29 mouse cellular contexts compared by ENCODE assay signal in the genomic region with DNA sequence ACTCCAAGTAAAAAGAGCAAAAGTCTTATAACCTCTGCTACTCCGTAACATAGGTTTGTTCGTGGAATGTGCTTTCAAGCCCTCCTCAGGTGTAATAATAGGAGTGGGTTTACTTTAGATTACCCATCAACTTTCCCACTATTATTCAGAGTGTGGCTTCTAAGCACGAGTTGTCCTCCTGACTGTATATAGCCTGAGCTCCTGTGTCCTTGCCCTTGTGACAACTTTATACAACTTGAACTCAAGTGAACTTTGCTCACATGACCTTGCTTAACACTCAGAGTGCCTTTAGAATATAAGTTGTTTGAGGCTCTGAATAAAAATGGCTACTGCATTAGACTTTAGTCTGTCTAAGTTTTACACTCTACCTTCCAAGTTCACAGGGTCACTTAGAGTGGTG.
DNase-seq lines count a peak whose midpoint lies in the region; ATAC-seq and TF ChIP-seq lines count a peak whose summit lies in the region.
"Had no signal": no experiment of that assay in that cellular context is flagged by ENCODE, and none has a peak within 500 bp of the region (broad histone marks: within the 10 kb centered on the region; RNA-seq: fewer than 3 reads in every experiment).

No protein-coding gene starts in this region.

- H3K27me3 ChIP-seq in kidney, postnatal 0 days (ENCODE audit: insufficient read depth, low read length), result no peaks in the 10 kb centered on the region
- no peaks in the 10 kb centered on the region for H3K27me3 ChIP-seq in kidney, embryonic 16.5 days (ENCODE audit: insufficient read depth, low read length)
- no peaks in the 10 kb centered on the region for H3K27me3 ChIP-seq in stomach, embryonic 14.5 days (ENCODE audit: control insufficient read depth, insufficient read depth, low read length)
- no peaks in the 10 kb centered on the region for H3K27me3 ChIP-seq in heart, embryonic 12.5 days (replicated peaks)
- H3K27me3 ChIP-seq in midbrain, embryonic 14.5 days (ENCODE audit: control insufficient read depth, insufficient read depth, low read length), result no peaks in the 10 kb centered on the region
- H3K27me3 ChIP-seq: embryonic facial prominence, embryonic 15.5 days; forebrain, embryonic 12.5 days; hindbrain, embryonic 15.5 days; liver, embryonic 12.5 days; midbrain, embryonic 15.5 days; neural tube, embryonic 15.5 days had no signal

- no peak overlapping the region for H3K4me2 ChIP-seq in kidney, postnatal 0 days (ENCODE audit: low read length)
- no peak overlapping the region for H3K4me2 ChIP-seq in kidney, embryonic 16.5 days (replicated peaks; ENCODE audit: low read depth, low read length)
- no peak overlapping the region for H3K4me2 ChIP-seq in stomach, embryonic 14.5 days (replicated peaks; ENCODE audit: low read depth, low read length)
- H3K4me2 ChIP-seq in heart, embryonic 12.5 days, result no peak overlapping the region
- H3K4me2 ChIP-seq in midbrain, embryonic 14.5 days (ENCODE audit: low read length), result no peak overlapping the region
- H3K4me2 ChIP-seq: embryonic facial prominence, embryonic 15.5 days; forebrain, embryonic 12.5 days; hindbrain, embryonic 15.5 days; liver, embryonic 12.5 days; midbrain, embryonic 15.5 days; neural tube, embryonic 15.5 days had no signal

- no peak for ATAC-seq in kidney, postnatal 0 days (replicated peaks; ENCODE audit: low FRiP score, low read depth)
- ATAC-seq in kidney, embryonic 16.5 days (ENCODE audit: low FRiP score, low TSS enrichment), result no peak
- ATAC-seq in stomach, embryonic 14.5 days (ENCODE audit: insufficient number of reproducible peaks, insufficient read depth, low FRiP score, low read depth), result peak; percentile 46
- no peak for ATAC-seq in heart, embryonic 12.5 days (ENCODE audit: insufficient number of reproducible peaks, low FRiP score)
- no peak for ATAC-seq in midbrain, embryonic 14.5 days (ENCODE audit: low FRiP score, low TSS enrichment)
- ATAC-seq: forebrain, postnatal 0 days; inflammation-experienced regulatory T-cells, adult 6 months; liver, embryonic 12.5 days; liver, postnatal 0 days; lung, postnatal 0 days; midbrain, embryonic 15.5 days had no signal

- 70% methylated on average over 3 of the region's 3 CpGs for WGBS in kidney, postnatal 0 days
- 76% methylated on average over 3 of the region's 3 CpGs for WGBS in kidney, embryonic 16.5 days
- 60% methylated on average over 3 of the region's 3 CpGs for WGBS in stomach, embryonic 14.5 days
- 84% methylated on average over 3 of the region's 3 CpGs for WGBS in heart, embryonic 12.5 days
- 94% methylated on average over 3 of the region's 3 CpGs for WGBS in midbrain, embryonic 14.5 days

- no peak for TF ChIP-seq CTCF in kidney, postnatal 0 days (IDR thresholded peaks at IDR 0.05; ENCODE audit: low read depth)

- DNase-seq in kidney, postnatal 0 days (ENCODE audit: low spot score), result no peak
- peak; percentile 42 for DNase-seq in ZHBTc4 (ENCODE audit: low read depth, low spot score)
- DNase-seq in ovary, postnatal 14 days (ENCODE audit: low spot score), result no peak
- DNase-seq in midbrain, embryonic 14.5 days, result no peak
- DNase-seq: adrenal gland, postnatal 14 days; B cell, adult 2 months; cerebellum, adult 11-12 months; cerebellum, postnatal 14 days; forebrain, postnatal 0 days; heart, postnatal 14 days; left cerebral cortex, postnatal 4 days; liver, postnatal 0 days; right cerebral cortex, adult 18-20 months; spleen, adult 18-20 months had no signal

- H3K9me3 ChIP-seq in kidney, postnatal 0 days (replicated peaks; ENCODE audit: low read length), result no peaks in the 10 kb centered on the region
- H3K9me3 ChIP-seq in kidney, embryonic 16.5 days (ENCODE audit: low read length), result peaks cover 2% of the 10 kb centered on the region; the same call in 1 of the 2 replicates
- H3K9me3 ChIP-seq in stomach, embryonic 14.5 days (ENCODE audit: control insufficient read depth, low read depth, low read length), result no peaks in the 10 kb centered on the region
- H3K9me3 ChIP-seq in heart, embryonic 12.5 days (replicated peaks), result no peaks in the 10 kb centered on the region
- H3K9me3 ChIP-seq in midbrain, embryonic 14.5 days (ENCODE audit: control insufficient read depth, low read length), result no peaks in the 10 kb centered on the region
- H3K9me3 ChIP-seq: embryonic facial prominence, embryonic 10.5 days; embryonic facial prominence, embryonic 15.5 days; forebrain, embryonic 12.5 days; G1E; hindbrain, embryonic 10.5 days; hindbrain, embryonic 15.5 days; liver, embryonic 12.5 days; midbrain, embryonic 15.5 days; neural tube, embryonic 15.5 days had no signal

- no peak overlapping the region for H3K4me3 ChIP-seq in kidney, postnatal 0 days (replicated peaks; ENCODE audit: low read depth, low read length)
- no peak overlapping the region for H3K4me3 ChIP-seq in kidney, embryonic 16.5 days (ENCODE audit: low read length)
- no peak overlapping the region for H3K4me3 ChIP-seq in stomach, embryonic 14.5 days (ENCODE audit: low read depth, low read length)
- H3K4me3 ChIP-seq in heart, embryonic 12.5 days, result no peak overlapping the region
- no peak overlapping the region for H3K4me3 ChIP-seq in midbrain, embryonic 14.5 days (replicated peaks; ENCODE audit: low read depth, low read length)
- H3K4me3 ChIP-seq: embryonic facial prominence, embryonic 10.5 days; embryonic facial prominence, embryonic 15.5 days; forebrain, embryonic 12.5 days; hindbrain, embryonic 10.5 days; hindbrain, embryonic 15.5 days; liver, embryonic 12.5 days; midbrain, embryonic 15.5 days; neural tube, embryonic 15.5 days had no signal

- H3K36me3 ChIP-seq in kidney, postnatal 0 days (ENCODE audit: insufficient read depth, low read length), result no peaks in the 10 kb centered on the region
- no peaks in the 10 kb centered on the region for H3K36me3 ChIP-seq in kidney, embryonic 16.5 days (ENCODE audit: insufficient read depth, low read length)
- no peaks in the 10 kb centered on the region for H3K36me3 ChIP-seq in stomach, embryonic 14.5 days (ENCODE audit: control insufficient read depth, insufficient read depth, low read length)
- no peaks in the 10 kb centered on the region for H3K36me3 ChIP-seq in heart, embryonic 12.5 days
- H3K36me3 ChIP-seq in midbrain, embryonic 14.5 days (ENCODE audit: control insufficient read depth, insufficient read depth, low read length), result no peaks in the 10 kb centered on the region
- H3K36me3 ChIP-seq: embryonic facial prominence, embryonic 10.5 days; embryonic facial prominence, embryonic 15.5 days; forebrain, embryonic 12.5 days; G1E; hindbrain, embryonic 10.5 days; hindbrain, embryonic 15.5 days; liver, embryonic 12.5 days; midbrain, embryonic 15.5 days; neural tube, embryonic 15.5 days had no signal

- no peak overlapping the region for H3K9ac ChIP-seq in kidney, postnatal 0 days (ENCODE audit: low read depth, low read length)
- no peak overlapping the region for H3K9ac ChIP-seq in kidney, embryonic 16.5 days (replicated peaks; ENCODE audit: low read length)
- H3K9ac ChIP-seq in stomach, embryonic 14.5 days (replicated peaks; ENCODE audit: low read depth, low read length), result no peak overlapping the region
- H3K9ac ChIP-seq in heart, embryonic 12.5 days, result no peak overlapping the region
- no peak overlapping the region for H3K9ac ChIP-seq in midbrain, embryonic 14.5 days (replicated peaks; ENCODE audit: low read length)
- H3K9ac ChIP-seq: embryonic facial prominence, embryonic 15.5 days; forebrain, embryonic 12.5 days; forebrain, postnatal 0 days; hindbrain, embryonic 15.5 days; liver, embryonic 12.5 days; liver, postnatal 0 days; midbrain, embryonic 15.5 days; neural tube, embryonic 15.5 days had no signal

- H3K27ac ChIP-seq in kidney, postnatal 0 days, result 0 out of 2 replicates have a peak overlapping the region, but pooled peaks have one; percentile 26
- H3K27ac ChIP-seq in kidney, embryonic 16.5 days (ENCODE audit: low read length), result no peak overlapping the region
- H3K27ac ChIP-seq in stomach, embryonic 14.5 days (ENCODE audit: low read length), result peak overlapping the region; percentile 22; the same call in 1 of the 2 replicates
- no peak overlapping the region for H3K27ac ChIP-seq in heart, embryonic 12.5 days (ENCODE audit: poor library complexity, severe bottlenecking)
- H3K27ac ChIP-seq in midbrain, embryonic 14.5 days (replicated peaks; ENCODE audit: low read depth, low read length), result no peak overlapping the region
- H3K27ac ChIP-seq: embryonic facial prominence, embryonic 10.5 days; embryonic facial prominence, embryonic 15.5 days; forebrain, embryonic 12.5 days; hindbrain, embryonic 10.5 days; hindbrain, embryonic 15.5 days; liver, embryonic 12.5 days; macrophage; midbrain, embryonic 15.5 days; neural tube, embryonic 15.5 days had no signal

- H3K4me1 ChIP-seq in kidney, postnatal 0 days (replicated peaks; ENCODE audit: insufficient read depth, low read length), result 0 out of 2 replicates have a peak, but pooled peaks cover 6% of the 10 kb centered on the region
- peaks cover 2% of the 10 kb centered on the region for H3K4me1 ChIP-seq in kidney, embryonic 16.5 days (ENCODE audit: insufficient read depth, low read length)
- H3K4me1 ChIP-seq in stomach, embryonic 14.5 days (ENCODE audit: control insufficient read depth, insufficient read depth, low read length), result peaks cover 12% of the 10 kb centered on the region; the same call in 1 of the 2 replicates
- 0 out of 2 replicates have a peak, but pooled peaks cover 3% of the 10 kb centered on the region for H3K4me1 ChIP-seq in heart, embryonic 12.5 days (replicated peaks)
- H3K4me1 ChIP-seq in midbrain, embryonic 14.5 days (ENCODE audit: control insufficient read depth, insufficient read depth, low read length), result no peaks in the 10 kb centered on the region
- H3K4me1 ChIP-seq: embryonic facial prominence, embryonic 15.5 days; forebrain, embryonic 12.5 days; hindbrain, embryonic 10.5 days; hindbrain, embryonic 15.5 days; liver, embryonic 12.5 days; midbrain, embryonic 15.5 days; neural tube, embryonic 15.5 days had no signal

Comparison
In these comparisons a context has a peak if more than half of its experiments do, and no peak if none do; other contexts are left out.
1. H3K27ac ChIP-seq: peak in kidney, postnatal 0 days (single experiment) and stomach, embryonic 14.5 days (single experiment); none in kidney, embryonic 16.5 days (single experiment), heart, embryonic 12.5 days (single experiment) and midbrain, embryonic 14.5 days (single experiment).